Mouse (Mus musculus): ENCODE measurements around the gene Amy1.

DNA sequence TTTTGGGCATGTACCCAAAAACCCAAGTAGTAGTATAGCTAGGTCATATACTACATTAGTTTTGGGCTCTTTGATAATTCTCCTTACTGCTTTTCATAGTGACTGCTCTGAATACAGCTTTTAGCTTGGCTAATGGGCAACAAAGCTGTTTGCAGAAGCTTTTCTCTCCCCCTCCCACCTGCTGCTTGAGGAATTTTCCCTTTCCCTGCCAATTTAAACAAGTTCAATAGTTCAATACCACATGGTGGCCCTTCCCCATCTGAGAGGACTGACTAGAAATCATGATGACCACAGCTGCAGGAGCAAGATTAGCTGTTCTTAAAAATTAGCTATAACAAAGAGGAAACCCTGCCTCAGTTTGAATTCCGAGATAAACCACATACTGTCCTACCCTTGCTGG, 15.7 kb downstream of the Amy1 start:
- TF ChIP-seq CHD2 (IDR thresholded peaks at IDR 0.05; ENCODE audit: low read depth, low read length) (no peak), MAFK (IDR thresholded peaks at IDR 0.05; ENCODE audit: insufficient read depth, low read depth, low read length) (no peak), ZNF384 (IDR thresholded peaks at IDR 0.05; ENCODE audit: low read depth, low read length) (no peak), ZC3H11A (IDR thresholded peaks at IDR 0.05; ENCODE audit: borderline replicate concordance, low read depth, low read length) (no peak)

Measured in ES-E14 (cell line).